Mouse (Mus musculus) heart, adult 2 months (tissue): ENCODE data around the gene Pradc1.

Source experiments
- CTCF ChIP-seq: fragments of 200-600 bp; IDR thresholded peaks from 2 replicates; pipeline ENCODE4 v1.8.1; 2022; ENCODE audit warnings: antibody characterized with exemption, mild to moderate bottlenecking, moderate library complexity
- EP300 ChIP-seq: fragments of 200-500 bp; IDR thresholded peaks from 2 replicates; pipeline ENCODE4 v1.6.1; 2011; ENCODE audit warnings: low read depth, low read length, control low read depth; ENCODE audit not compliant: insufficient read depth
- POLR2A ChIP-seq: fragments of 200-500 bp; IDR thresholded peaks from 2 replicates; pipeline ENCODE4 v1.6.1; 2011; ENCODE audit warnings: mild to moderate bottlenecking, low read depth, low read length, control low read depth; ENCODE audit not compliant: insufficient read depth

GRCm38 (mm10) chr6:85491606-85492005 is 39.8 kb upstream of the Pradc1 start:
- TF ChIP-seq POLR2A: no peak
- no peak for TF ChIP-seq EP300
- TF ChIP-seq CTCF: no peak
